Mouse (Mus musculus): ENCODE data around the gene Elp4.

Gene Elp4

GRCm38 (mm10) chr2:105671116-105671797 lies 233.1 kb downstream of the Elp4 start:
- no peak for DNase-seq (ENCODE audit: low spot score in 2 of 2)

- no peak for DNase-seq (ENCODE audit: low spot score in 2 of 2)
Observed at GRCm38 (mm10) chr2:105670731-105671095, 233.7 kb downstream of the Elp4 start.

GRCm38 (mm10) chr2:105669881-105670730 lies 234.3 kb downstream of the Elp4 start:
- peak in 1 of 2 experiments; percentile 26 for DNase-seq (ENCODE audit: low spot score in 2 of 2)

DNA sequence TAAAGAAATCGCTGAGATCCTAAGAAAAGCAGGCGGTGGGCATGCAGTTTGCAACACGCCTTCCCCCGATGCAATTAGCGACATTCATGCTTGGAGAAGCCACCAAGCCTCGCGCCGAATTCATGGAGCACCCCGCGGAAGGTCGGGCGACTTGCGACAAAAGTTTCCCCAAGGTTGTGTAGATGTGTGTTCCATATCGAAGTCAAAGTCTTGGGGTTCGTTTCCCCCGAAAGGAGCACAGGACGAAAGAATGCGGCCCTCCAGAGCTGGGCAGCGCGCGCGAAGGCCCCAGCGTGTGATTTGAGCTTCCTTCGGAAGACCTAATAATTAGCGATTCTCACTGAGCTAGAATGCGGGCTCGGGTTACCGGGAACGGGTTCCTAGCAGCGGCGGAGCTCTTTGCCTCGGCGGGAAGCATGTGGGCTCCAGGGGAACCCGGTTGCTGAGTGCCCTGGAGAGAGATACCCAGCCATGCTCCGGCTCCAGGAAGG lies 234.9 kb downstream of the Elp4 start:
- DNase-seq (ENCODE audit: low spot score in 2 of 2) = peak in 1 of 2 experiments; percentile 23

GRCm38 (mm10) chr2:105668271-105669270 lies 235.8 kb downstream of the Elp4 start, which contains the start of gene Pax6:
Gene Pax6, plus strand, starts transcription at chr2:105668900.
- peak in 1 of 2 experiments; percentile 84 for DNase-seq (ENCODE audit: low spot score in 2 of 2)

GRCm38 (mm10) chr2:105667626-105667950 lies 236.8 kb downstream of the Elp4 start:
- DNase-seq (ENCODE audit: low spot score in 2 of 2) = peak in 1 of 2 experiments; percentile 42

DNA sequence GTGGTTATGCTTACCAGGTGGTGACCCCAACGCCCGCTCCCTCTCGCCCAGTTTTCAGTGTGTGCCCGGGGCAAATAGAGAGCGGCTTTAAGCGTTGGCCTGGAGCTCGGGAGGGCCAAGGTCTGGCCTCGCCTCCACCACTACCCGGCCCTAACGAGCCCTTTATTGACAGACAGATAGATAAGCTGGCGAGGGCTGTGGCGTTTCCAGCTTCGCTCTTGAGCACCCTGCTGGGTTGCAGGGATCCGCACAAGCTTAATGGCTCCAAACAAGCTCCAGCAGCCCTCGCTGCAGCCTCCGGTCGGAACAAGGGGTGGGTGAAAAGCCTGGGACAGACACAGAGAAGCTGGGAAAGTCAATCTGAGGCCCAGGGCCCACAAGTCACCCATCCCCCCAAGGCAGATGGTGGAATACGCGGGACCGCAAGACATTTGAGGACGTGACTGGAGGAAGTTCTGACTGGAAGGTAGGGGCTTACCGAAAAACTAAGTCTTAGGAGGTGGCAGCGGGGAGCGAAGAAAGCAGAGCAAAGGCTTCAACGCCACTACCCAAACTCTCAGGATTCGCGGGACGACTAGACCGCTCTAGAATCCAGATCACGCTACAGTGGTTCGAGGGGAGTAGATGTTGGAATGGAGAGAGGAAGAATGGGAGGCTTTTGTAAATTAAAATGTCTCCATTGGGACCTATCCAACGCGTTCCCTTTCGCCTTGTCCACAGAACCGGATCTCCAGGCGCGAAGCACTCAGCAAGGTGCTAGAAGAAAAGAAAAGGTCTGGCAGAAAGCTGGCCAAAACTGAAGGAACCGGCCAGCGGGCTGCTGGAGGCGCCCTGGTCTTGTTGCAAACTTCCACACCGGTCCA lies 237.4 kb downstream of the Elp4 start:
- peak in 1 of 2 experiments; percentile 28 for DNase-seq (ENCODE audit: low spot score in 2 of 2)

GRCm38 (mm10) chr2:105666331-105666730 lies 238.0 kb downstream of the Elp4 start:
- no peak for DNase-seq (ENCODE audit: low spot score in 2 of 2)

DNA sequence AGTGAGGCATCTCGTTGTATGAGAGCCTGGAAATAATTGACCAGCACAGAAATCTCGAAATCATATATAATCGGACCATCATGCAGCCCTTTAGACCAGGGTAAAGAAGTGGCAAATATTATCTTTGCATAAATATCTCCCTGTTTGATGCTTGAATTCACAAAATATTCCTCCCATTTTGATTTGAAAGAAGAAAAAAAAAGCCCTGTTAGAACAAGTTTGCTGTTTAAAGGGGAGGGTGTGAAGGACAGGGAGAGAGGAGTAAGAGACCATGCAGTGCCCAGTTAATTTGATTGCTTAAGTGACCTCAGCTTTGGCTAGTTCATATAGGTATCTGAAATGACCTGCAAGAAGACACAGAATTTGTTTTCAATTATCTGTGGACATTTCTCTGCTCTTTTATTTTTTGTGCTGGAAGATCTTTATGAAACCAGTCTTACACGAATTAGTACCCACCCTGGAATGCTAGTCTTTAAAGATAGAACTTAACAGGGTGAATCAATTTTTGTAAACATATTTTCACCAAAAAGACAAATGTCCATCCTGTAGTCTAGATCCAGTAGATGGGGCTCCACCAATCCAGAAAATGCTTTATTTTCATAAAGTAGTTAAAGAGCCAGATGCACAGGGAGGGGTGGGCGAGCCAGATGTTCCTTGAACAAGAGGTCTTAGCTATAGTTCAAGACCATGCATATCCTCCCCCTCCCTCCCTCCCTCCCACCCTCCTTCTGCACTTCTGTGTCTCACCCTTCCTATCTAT lies 238.7 kb downstream of the Elp4 start:
- no peak for DNase-seq (ENCODE audit: low spot score in 2 of 2)

DNA sequence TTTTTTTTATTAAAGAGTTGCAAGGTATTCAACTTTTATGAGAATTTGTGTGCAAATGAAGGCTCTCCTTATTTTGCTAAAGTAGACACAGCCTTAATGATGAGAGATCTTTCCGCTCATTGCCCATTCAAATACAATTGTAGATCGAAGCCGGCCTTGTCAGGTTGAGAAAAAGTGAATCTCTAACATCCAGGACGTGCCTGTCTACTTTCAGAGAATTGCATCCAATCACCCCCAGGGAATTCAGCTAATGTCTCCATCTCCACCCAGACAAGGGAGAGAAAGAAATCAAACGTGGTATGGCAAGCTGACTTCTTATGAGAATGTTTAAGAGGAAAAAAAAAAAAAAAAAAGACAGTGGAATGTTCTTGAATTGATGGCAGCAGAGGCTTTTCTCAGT lies 239.4 kb downstream of the Elp4 start:
- DNase-seq (ENCODE audit: low spot score in 2 of 2) = no peak

GRCm38 (mm10) chr2:105663101-105663511 lies 241.3 kb downstream of the Elp4 start:
- peak in 1 of 2 experiments; percentile 20 for DNase-seq (ENCODE audit: low spot score in 2 of 2)

DNA sequence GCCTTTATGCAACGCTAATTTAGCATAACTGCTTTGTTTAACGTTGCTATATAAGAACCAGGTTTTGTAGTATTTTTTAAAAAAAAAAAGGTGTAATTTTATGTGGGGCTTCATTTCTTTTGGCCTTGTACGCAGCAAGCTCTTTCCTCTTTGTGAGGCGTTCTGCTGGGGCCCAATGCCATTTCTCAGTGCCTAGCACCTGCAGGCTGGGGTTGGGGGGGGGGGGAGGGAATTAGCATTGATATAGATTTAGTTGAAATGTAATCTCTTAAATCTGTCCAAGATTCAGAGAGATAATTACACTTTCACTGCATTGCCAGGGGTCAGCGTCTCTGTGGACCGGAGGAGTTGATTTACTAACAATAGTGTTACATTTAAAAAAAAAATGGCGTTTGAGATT lies 241.8 kb downstream of the Elp4 start:
- DNase-seq (ENCODE audit: low spot score in 2 of 2) = no peak

- peak in 1 of 2 experiments; percentile 17 for DNase-seq (ENCODE audit: low spot score in 2 of 2)
Observed at GRCm38 (mm10) chr2:105662121-105662520, 242.2 kb downstream of the Elp4 start.

- DNase-seq (ENCODE audit: low spot score in 2 of 2) = peak in 1 of 2 experiments; percentile 63
Observed at GRCm38 (mm10) chr2:105661623-105662066, 242.7 kb downstream of the Elp4 start.

- DNase-seq (ENCODE audit: low spot score in 2 of 2) = peak in 1 of 2 experiments; percentile 39
Observed at GRCm38 (mm10) chr2:105660874-105661622, 243.3 kb downstream of the Elp4 start.

GRCm38 (mm10) chr2:105659926-105660873 lies 244.2 kb downstream of the Elp4 start:
- peak in 1 of 2 experiments; percentile 65 for DNase-seq (ENCODE audit: low spot score in 2 of 2)

- peak in 1 of 2 experiments; percentile 9 for DNase-seq (ENCODE audit: low spot score in 2 of 2)
Observed at GRCm38 (mm10) chr2:105659350-105659749, 245.0 kb downstream of the Elp4 start.

- peak in 1 of 2 experiments; percentile 10 for DNase-seq (ENCODE audit: low spot score in 2 of 2)
Observed at GRCm38 (mm10) chr2:105656456-105656855, 247.9 kb downstream of the Elp4 start.
